Mouse (Mus musculus) kidney, adult 10 weeks (tissue): ENCODE results near the gene Pth2r. TPM values are rescaled to one million over a fixed set of nuclear protein-coding genes. Genes with fewer than 3 reads are reported as not detected.

ENCODE experiments used
- polyA plus RNA-seq: library from polyadenylated mRNA; stranded (reverse); fragments of 350-450 nt; fragmentation: Illumina TruSeq; extraction: RNeasy Lipid Tissue Mini Kit (QIAGEN cat#74804); gene quantifications from one replicate; pipeline ENCODE4 v1.2.3, GENCODE M21; 2014; ENCODE audit warnings: low read depth, low replicate concordance

Gene Pth2r
- not detected for polyA plus RNA-seq

GRCm38 (mm10) chr1:65281756-65282155 is at the start of gene Pth2r:
Pth2r (plus strand) TSS chr1:65282056.

Other genes starting within 250 kb of the Pth2r start
- not detected for gene Akr1cl, start 249.3 kb upstream of the Pth2r start, polyA plus RNA-seq
- gene Cryge, start 230.9 kb upstream of the Pth2r start, polyA plus RNA-seq = not detected
- gene Crygd, start 218.6 kb upstream of the Pth2r start, polyA plus RNA-seq = not detected
- gene Crygc, start 208.4 kb upstream of the Pth2r start, polyA plus RNA-seq = not detected
- gene Crygb, start 199.8 kb upstream of the Pth2r start, polyA plus RNA-seq = not detected
- gene Cryga, start 178.7 kb upstream of the Pth2r start, polyA plus RNA-seq = not detected
- gene Gm28845, start 162.5 kb upstream of the Pth2r start, polyA plus RNA-seq = not detected
- gene D630023F18Rik, start 158.8 kb upstream of the Pth2r start, polyA plus RNA-seq = 189 TPM
- gene Idh1, start 95.6 kb upstream of the Pth2r start, polyA plus RNA-seq = 1,602 TPM
- 22.3 TPM for gene Pikfyve, start 95.4 kb upstream of the Pth2r start, polyA plus RNA-seq